Mouse (Mus musculus) layer of hippocampus, adult 2 months (tissue): ENCODE measurements around the gene Sec14l3. TPM values are rescaled to one million over a fixed set of nuclear protein-coding genes. Genes with fewer than 3 reads are reported as not detected.

Source experiments
- DNase-seq, 2 experiments: peaks; one replicate each; pipeline ENCODE4 v3.0.0; 2022; ENCODE audit warnings: low spot score in 2 of 2
- H3K27ac ChIP-seq: fragments of 200-600 bp; 2 replicates; pipeline ENCODE4 v1.8.1; 2022
- H3K4me3 ChIP-seq: fragments of 200-600 bp; 2 replicates; pipeline ENCODE4 v1.8.1; 2022; ENCODE audit warnings: mild to moderate bottlenecking
- CTCF ChIP-seq: fragments of 200-600 bp; conservative IDR thresholded peaks from 2 replicates; pipeline ENCODE4 v1.8.1; 2022; ENCODE audit warnings: antibody characterized with exemption, mild to moderate bottlenecking, moderate library complexity
- total RNA-seq, 2 experiments: library from RNA; stranded (reverse); gene quantifications; 2 replicates each; pipeline ENCODE4 v1.2.3; 2021

The Sec14l3 gene
- total RNA-seq, 2 experiments from 2014 or later = 1.3 to 2.6 TPM

- no peak overlapping the region for H3K27ac ChIP-seq
- no peak for TF ChIP-seq CTCF
- no peak for DNase-seq
- H3K4me3 ChIP-seq = no peak overlapping the region
Measured at GRCm38 (mm10) chr11:4035916-4036315, 28.7 kb upstream of the Sec14l3 start.

DNA sequence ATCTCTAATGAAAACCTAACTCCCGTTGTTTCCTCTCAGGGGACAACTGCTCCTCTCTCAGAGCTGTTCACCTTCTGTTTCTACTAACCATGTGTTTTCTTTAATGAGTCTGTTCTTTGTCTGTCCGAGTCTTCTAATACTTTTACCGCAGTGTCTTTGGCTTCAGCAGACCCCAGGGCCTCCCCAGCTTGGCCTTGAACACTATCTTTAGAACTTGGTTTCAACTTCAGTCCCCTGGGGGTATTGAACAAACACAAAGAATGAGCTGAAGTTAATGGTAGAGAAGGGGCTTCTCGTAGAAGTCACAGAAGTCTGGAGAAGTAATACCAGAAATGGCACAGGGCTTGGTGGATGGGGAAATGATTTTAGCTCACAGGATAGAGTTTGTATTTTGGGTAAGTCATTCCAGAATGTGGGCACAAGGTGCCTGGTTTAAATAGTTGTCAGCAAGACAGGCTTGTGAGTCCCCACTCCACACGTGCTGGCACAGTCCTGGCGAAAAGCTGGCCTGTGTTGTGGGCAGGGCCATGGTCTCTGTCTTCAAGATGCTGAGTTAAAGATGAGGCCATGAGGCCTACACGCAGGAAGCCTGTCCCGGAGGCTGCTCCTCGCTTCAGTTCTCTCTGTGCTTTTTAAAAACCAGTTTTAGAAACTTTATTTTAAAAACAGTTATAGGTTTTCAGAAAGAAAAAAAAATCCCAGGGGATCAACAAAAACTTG, 28.1 kb upstream of the Sec14l3 start:
- no peak for DNase-seq
- H3K4me3 ChIP-seq = no peak overlapping the region
- H3K27ac ChIP-seq = no peak overlapping the region
- TF ChIP-seq CTCF = no peak

DNA sequence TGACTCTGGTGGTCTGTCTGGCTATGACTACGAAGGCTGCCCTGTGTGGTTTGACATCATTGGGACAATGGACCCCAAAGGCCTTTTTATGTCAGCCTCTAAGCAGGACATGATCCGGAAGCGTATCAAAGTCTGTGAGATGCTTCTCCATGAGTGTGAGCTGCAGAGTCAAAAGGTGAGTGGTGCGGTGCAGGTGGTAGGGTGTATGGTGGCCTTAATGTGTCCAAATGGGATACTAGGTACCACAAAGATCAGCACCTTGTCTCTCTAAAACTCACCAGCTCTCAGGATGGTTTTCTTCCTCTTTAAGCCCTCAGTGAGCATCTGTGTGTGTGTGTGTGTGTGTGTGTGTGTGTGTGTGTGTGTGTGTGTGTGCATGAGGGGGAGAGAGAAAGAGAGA, 24.7 kb upstream of the Sec14l3 start:
- H3K4me3 ChIP-seq = no peak overlapping the region
- H3K27ac ChIP-seq = no peak overlapping the region
- no peak for DNase-seq
- TF ChIP-seq CTCF = no peak

DNA sequence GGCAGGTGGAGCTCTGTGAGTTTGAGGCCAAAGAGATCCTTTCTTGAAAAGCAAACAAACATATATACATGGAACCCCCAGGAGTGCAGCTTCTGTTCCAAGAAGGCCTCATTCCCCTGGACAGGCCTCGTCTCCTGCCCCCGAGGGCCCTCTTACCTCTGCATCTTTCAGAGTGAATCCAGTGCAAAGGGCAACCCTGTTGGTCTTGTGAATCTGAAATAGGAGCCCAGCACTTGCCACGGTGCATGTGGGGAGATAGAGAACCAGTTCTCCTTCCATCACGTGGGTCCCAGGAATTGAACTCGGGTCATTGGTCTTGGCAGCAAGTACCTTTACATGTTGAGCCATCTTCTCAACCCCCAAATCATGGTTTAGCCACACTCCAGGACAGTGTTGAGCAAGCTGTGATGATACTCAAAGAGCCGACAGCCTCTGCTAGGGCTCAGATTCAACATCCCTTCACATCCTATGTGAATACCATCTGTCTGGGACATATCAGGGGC, 23.5 kb upstream of the Sec14l3 start:
- TF ChIP-seq CTCF = no peak
- Histone ChIP-seq H3K27ac (no peak overlapping the region), H3K4me3 (no peak overlapping the region)
- no peak for DNase-seq

GRCm38 (mm10) chr11:4043081-4043480, 21.6 kb upstream of the Sec14l3 start:
- TF ChIP-seq CTCF = no peak
- DNase-seq = no peak
- H3K27ac ChIP-seq = no peak overlapping the region

DNA sequence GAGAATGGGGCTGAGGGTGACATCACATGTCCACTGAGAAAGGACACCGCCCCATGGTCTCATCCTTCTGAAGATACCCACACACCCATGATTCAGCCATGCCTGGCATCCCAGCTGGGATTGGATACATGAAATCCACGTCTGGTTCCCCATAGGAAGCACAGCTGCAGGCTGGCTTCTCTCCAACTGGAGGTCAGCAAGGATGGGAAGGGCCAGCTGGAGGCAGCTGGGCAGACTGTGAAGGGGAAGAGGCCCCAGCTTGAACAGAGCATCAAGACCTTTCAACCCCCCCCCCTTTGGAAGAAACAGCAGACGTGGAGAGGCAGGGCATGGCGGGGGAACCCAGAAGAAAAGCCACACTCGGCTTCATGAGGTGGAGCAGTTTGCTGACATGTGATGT, 18.1 kb upstream of the Sec14l3 start:
- no peak for TF ChIP-seq CTCF
- H3K27ac ChIP-seq = no peak overlapping the region
- H3K4me3 ChIP-seq = no peak overlapping the region
- DNase-seq = no peak

More at GRCm38 (mm10) chr11:4043081-4043480, 21.6 kb upstream of the Sec14l3 start:
- H3K4me3 ChIP-seq = no peak overlapping the region

GRCm38 (mm10) chr11:4047766-4048165, 16.9 kb upstream of the Sec14l3 start:
- DNase-seq = no peak
- TF ChIP-seq CTCF = no peak
- Histone ChIP-seq H3K4me3 (no peak overlapping the region), H3K27ac (no peak overlapping the region)

- no peak overlapping the region for H3K27ac ChIP-seq
- no peak for TF ChIP-seq CTCF
- DNase-seq = no peak
- H3K4me3 ChIP-seq = no peak overlapping the region
Measured at GRCm38 (mm10) chr11:4048438-4048837, 16.2 kb upstream of the Sec14l3 start.

DNA sequence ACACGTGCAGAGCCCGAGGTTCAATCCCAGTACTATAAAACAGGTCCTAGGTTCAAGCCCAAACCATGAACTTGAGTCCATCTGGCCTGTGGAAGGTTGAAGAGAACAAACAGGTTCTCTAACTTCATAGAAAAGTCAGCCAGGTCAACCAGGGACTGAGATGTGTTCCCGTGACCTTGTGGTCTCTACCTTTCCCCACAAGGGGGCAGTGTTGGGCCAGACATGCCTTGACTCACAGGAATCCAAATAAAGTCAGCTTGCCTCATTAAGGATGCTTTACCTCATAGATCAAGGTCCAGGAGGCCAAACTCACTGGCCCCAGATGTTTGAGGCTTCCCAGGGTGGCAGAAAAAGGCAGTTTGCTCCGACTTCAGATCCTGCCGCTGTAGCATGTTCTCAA, 11.1 kb upstream of the Sec14l3 start:
- peak; percentile 50 to 88 for DNase-seq
- no peak overlapping the region for H3K27ac ChIP-seq
- H3K4me3 ChIP-seq = no peak overlapping the region
- TF ChIP-seq CTCF = peak; percentile 96

DNA sequence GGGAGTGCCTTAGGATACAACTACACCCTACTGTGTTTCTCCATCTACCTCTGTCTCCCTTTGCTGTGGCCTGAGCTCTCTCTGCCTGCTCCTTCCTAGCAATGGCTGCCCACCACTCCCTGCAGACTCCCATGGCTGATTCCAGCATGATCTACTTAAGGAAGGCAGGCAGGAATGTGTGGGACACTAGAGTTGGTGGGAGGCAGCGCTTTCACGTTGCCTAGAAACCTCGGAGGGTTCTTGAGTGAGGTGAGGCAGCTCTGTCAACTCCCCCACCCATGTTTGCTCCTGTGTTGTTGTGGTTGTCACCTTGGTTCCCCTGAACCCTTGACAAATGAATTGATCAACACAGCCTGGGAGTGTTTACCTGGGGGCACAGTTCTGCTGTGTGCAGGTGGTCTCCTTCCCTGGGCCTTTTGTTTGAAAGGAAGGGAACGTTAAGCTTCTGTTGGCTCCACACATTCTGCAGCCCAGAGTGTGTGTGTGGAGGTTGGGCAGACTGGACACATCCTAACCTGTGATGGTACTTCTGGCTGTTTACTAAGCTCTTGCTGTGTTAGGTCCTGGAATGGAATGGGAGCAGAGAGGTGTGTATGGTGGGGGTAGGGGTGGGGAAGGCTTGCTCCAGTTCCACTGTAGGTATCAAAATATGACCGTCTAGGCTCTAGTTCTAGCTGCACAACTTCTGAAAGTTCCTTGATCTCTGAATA, 3.6 kb upstream of the Sec14l3 start:
- DNase-seq = no peak

GRCm38 (mm10) chr11:4062523-4062922, 2.1 kb upstream of the Sec14l3 start:
- DNase-seq = no peak
- Histone ChIP-seq H3K27ac (no peak overlapping the region), H3K4me3 (no peak overlapping the region)
- TF ChIP-seq CTCF = no peak

More for the DNA sequence above, 3.6 kb upstream of the Sec14l3 start:
- TF ChIP-seq CTCF = no peak
- H3K27ac ChIP-seq = no peak overlapping the region
- H3K4me3 ChIP-seq = no peak overlapping the region

DNA sequence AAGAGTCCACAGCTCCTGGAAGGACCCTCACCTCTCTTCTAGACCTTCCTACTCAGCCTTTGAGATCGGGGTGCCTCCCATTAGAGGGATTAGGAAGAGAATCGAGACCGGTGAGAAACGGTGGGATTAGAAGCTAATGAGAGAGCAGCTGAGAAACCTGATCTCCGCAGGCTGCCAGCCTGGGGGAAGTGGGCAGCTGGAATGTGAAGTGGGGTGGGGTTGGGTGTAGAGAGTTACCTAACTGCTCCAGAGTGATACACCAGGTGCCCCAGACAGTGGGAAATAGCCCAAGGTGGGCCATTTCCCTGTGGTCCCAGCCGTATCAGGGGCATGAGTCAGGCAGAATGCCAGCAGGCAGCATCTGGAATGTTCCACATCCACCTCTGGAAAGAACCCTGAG, 1.7 kb upstream of the Sec14l3 start:
- no peak overlapping the region for H3K27ac ChIP-seq
- TF ChIP-seq CTCF = no peak
- DNase-seq = no peak
- no peak overlapping the region for H3K4me3 ChIP-seq

GRCm38 (mm10) chr11:4069664-4070063, 5.0 kb downstream of the Sec14l3 start:
- no peak overlapping the region for H3K4me3 ChIP-seq
- peak in 1 of 2 experiments; percentile 53 for DNase-seq
- TF ChIP-seq CTCF = no peak
- peak overlapping the region; percentile 64 for H3K27ac ChIP-seq

- no peak for TF ChIP-seq CTCF
- DNase-seq = no peak
- Histone ChIP-seq H3K4me3 (no peak overlapping the region), H3K27ac (no peak overlapping the region)
Measured at GRCm38 (mm10) chr11:4076633-4077032, 12.0 kb downstream of the Sec14l3 start.
